Mouse (Mus musculus) C2C12 (cell line): Measurements from ENCODE around the gene Nfatc2ip.

ENCODE experiments used
- CEBPB ChIP-seq: IDR thresholded peaks from one replicate; pipeline ENCODE4 v1.6.1; 2011; ENCODE audit warnings: low read depth, mild to moderate bottlenecking, control low read depth, moderate library complexity
- CTCF ChIP-seq: IDR thresholded peaks from one replicate; pipeline ENCODE4 v1.5.1; 2011; ENCODE audit not compliant: control insufficient read depth, insufficient read depth, insufficient read length
- MAX ChIP-seq: IDR thresholded peaks from one replicate; pipeline ENCODE4 v1.6.1; 2011; ENCODE audit warnings: mild to moderate bottlenecking, control low read depth
- MYOG ChIP-seq: IDR thresholded peaks from one replicate; pipeline ENCODE4 v1.6.1; 2011; ENCODE audit not compliant: control insufficient read depth, insufficient read length; ENCODE audit errors: extremely low read depth
- USF1 ChIP-seq: IDR thresholded peaks from one replicate; pipeline ENCODE4 v1.6.1; 2011; ENCODE audit warnings: low read depth, mild to moderate bottlenecking, control low read depth, moderate library complexity

DNA sequence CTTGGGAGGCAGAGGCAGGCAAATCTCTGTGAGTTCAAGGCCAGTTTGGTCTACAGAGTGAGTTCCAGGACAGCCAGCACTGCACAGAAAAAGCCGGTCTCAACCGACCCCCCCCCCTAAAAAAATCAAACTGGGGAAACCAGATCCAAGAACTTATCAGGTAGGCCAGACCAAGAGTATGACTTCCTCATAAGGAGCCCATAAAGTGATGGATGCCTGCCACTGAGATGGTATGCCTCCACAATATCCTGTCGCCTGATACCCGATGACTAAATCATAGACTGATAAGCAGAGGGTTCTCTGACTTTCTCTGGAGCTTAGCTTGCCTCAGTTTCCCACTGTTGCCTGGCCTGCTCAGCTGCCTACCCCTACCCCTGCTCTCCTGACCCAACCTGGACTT, 1.3 kb upstream of the Nfatc2ip start:
- TF ChIP-seq CEBPB = no peak
- TF ChIP-seq MAX = no peak
- no peak for TF ChIP-seq CTCF
- TF ChIP-seq MYOG = no peak
- TF ChIP-seq USF1 = no peak
